9 mouse cellular contexts compared by ENCODE assay signal in the genomic region with DNA sequence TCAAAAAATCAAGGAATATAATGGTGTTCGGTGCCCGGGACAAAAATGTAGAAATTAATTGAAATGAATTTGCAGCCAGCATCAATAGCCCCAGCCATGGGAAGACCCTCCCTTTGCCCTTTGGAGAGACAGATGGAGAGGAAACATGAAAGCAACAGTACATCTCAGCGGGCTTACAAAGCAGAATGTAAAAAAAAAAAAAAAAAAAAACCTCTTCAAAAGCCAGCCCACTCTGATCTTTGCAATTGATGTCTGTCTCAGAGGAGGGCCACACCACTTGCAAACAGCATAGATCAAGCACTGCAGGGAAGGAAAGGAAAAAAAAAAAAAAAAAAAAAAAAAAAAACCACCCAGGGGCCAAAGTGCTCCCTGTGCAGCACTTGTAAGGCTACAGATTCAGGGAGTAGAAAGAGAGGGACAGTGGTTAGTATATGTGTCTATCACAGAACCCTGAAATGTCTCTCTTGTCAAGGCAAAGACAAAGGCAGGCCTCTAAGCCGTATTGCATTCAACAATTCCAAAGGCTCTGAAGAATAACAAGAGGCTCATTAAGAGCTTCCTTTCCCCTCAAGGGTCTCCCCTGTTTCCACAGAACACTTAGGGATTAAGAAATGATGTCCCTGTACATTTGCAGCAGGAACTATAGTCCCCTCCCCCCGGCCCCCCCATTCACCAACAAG. TPM values are rescaled to one million over a fixed set of nuclear protein-coding genes. Genes with fewer than 3 reads are reported as not detected.
A peak's percentile ranks its signal among the peaks of the same experiment; 100 is the strongest.
DNase-seq lines count a peak whose midpoint lies in the region; ATAC-seq lines count a peak whose summit lies in the region.
"Had no signal": no experiment of that assay in that cellular context is flagged by ENCODE, and none has a peak within 500 bp of the region (broad histone marks: within the 10 kb centered on the region; RNA-seq: fewer than 3 reads in every experiment).

No protein-coding gene starts in this region.

- H3K4me1 ChIP-seq in hindbrain, embryonic 10.5 days (replicated peaks): peaks cover 32% of the 10 kb centered on the region
- H3K4me1 ChIP-seq in hindbrain, embryonic 14.5 days (replicated peaks; ENCODE audit: control insufficient read depth, insufficient read depth, low read length): peaks cover 17% of the 10 kb centered on the region; the same call in 1 of the 2 replicates
- H3K4me1 ChIP-seq in intestine, embryonic 14.5 days (replicated peaks; ENCODE audit: control insufficient read depth, insufficient read depth, low read length): peaks cover 31% of the 10 kb centered on the region
- H3K4me1 ChIP-seq in midbrain, embryonic 14.5 days (ENCODE audit: control insufficient read depth, insufficient read depth, low read length): peaks cover 17% of the 10 kb centered on the region

- WGBS in hindbrain, embryonic 10.5 days: 35% methylated on average over 5 of the region's 5 CpGs
- WGBS in hindbrain, embryonic 14.5 days: 22% methylated on average over 5 of the region's 5 CpGs
- WGBS in intestine, embryonic 14.5 days: 39% methylated on average over 5 of the region's 5 CpGs
- WGBS in midbrain, embryonic 14.5 days: 23% methylated on average over 5 of the region's 5 CpGs

- H3K27me3 ChIP-seq in hindbrain, embryonic 10.5 days (ENCODE audit: insufficient read depth, poor library complexity, severe bottlenecking): no peaks in the 10 kb centered on the region
- no peaks in the 10 kb centered on the region for H3K27me3 ChIP-seq in hindbrain, embryonic 14.5 days (ENCODE audit: control insufficient read depth, insufficient read depth, low read length)
- H3K27me3 ChIP-seq in intestine, embryonic 14.5 days (replicated peaks; ENCODE audit: control insufficient read depth, insufficient read depth, low read length): no peaks in the 10 kb centered on the region
- H3K27me3 ChIP-seq in midbrain, embryonic 14.5 days (ENCODE audit: control insufficient read depth, insufficient read depth, low read length): no peaks in the 10 kb centered on the region

- H3K9ac ChIP-seq in hindbrain, embryonic 14.5 days: no peak overlapping the region
- no peak overlapping the region for H3K9ac ChIP-seq in intestine, embryonic 14.5 days (ENCODE audit: low read length)
- H3K9ac ChIP-seq in midbrain, embryonic 14.5 days (replicated peaks; ENCODE audit: low read length): no peak overlapping the region

- peak overlapping the region; percentile 75 for H3K27ac ChIP-seq in hindbrain, embryonic 10.5 days
- H3K27ac ChIP-seq in hindbrain, embryonic 14.5 days: no peak overlapping the region
- peak overlapping the region; percentile 68 for H3K27ac ChIP-seq in intestine, embryonic 14.5 days (ENCODE audit: low read depth)
- no peak overlapping the region; the same call in 1 of the 2 replicates for H3K27ac ChIP-seq in midbrain, embryonic 14.5 days (replicated peaks; ENCODE audit: low read depth, low read length)

- no peaks in the 10 kb centered on the region for H3K9me3 ChIP-seq in hindbrain, embryonic 10.5 days
- H3K9me3 ChIP-seq in hindbrain, embryonic 14.5 days (ENCODE audit: control insufficient read depth, low read length): no peaks in the 10 kb centered on the region
- no peaks in the 10 kb centered on the region for H3K9me3 ChIP-seq in intestine, embryonic 14.5 days (ENCODE audit: control insufficient read depth, low read length)
- no peaks in the 10 kb centered on the region for H3K9me3 ChIP-seq in midbrain, embryonic 14.5 days (ENCODE audit: control insufficient read depth, low read length)

- ATAC-seq in hindbrain, embryonic 14.5 days (ENCODE audit: low FRiP score): no peak
- ATAC-seq in intestine, embryonic 14.5 days (replicated peaks; ENCODE audit: low FRiP score, low TSS enrichment, low read depth): no peak
- ATAC-seq in midbrain, embryonic 14.5 days (ENCODE audit: low FRiP score, low TSS enrichment): peak; percentile 40; the same call in 1 of the 2 replicates
- no peak for ATAC-seq in cerebellum, adult (ENCODE audit: insufficient number of reproducible peaks, low FRiP score, low TSS enrichment)

- no peak overlapping the region for H3K4me3 ChIP-seq in hindbrain, embryonic 10.5 days
- no peak overlapping the region for H3K4me3 ChIP-seq in hindbrain, embryonic 14.5 days (replicated peaks; ENCODE audit: low read length)
- H3K4me3 ChIP-seq in intestine, embryonic 14.5 days (ENCODE audit: low read depth, low read length): no peak overlapping the region
- H3K4me3 ChIP-seq in midbrain, embryonic 14.5 days (replicated peaks; ENCODE audit: low read depth, low read length): no peak overlapping the region

- peaks cover 29% of the 10 kb centered on the region for H3K36me3 ChIP-seq in hindbrain, embryonic 10.5 days
- H3K36me3 ChIP-seq in hindbrain, embryonic 14.5 days (replicated peaks; ENCODE audit: control insufficient read depth, insufficient read depth): peaks cover 3% of the 10 kb centered on the region; the same call in 1 of the 2 replicates
- H3K36me3 ChIP-seq in intestine, embryonic 14.5 days (ENCODE audit: control insufficient read depth, insufficient read depth, low read length): peaks cover 8% of the 10 kb centered on the region; the same call in 1 of the 2 replicates
- no peaks in the 10 kb centered on the region for H3K36me3 ChIP-seq in midbrain, embryonic 14.5 days (ENCODE audit: control insufficient read depth, insufficient read depth, low read length)

- no peak overlapping the region for H3K4me2 ChIP-seq in hindbrain, embryonic 14.5 days (replicated peaks)
- peak overlapping the region; percentile 22; the same call in 1 of the 2 replicates for H3K4me2 ChIP-seq in intestine, embryonic 14.5 days (ENCODE audit: low read length)
- no peak overlapping the region for H3K4me2 ChIP-seq in midbrain, embryonic 14.5 days (ENCODE audit: low read length)

- DNase-seq in hindbrain, embryonic 10.5 days (ENCODE audit: low spot score): no peak
- no peak for DNase-seq in hindbrain, embryonic 14.5 days (ENCODE audit: low spot score)
- peak; percentile 51 for DNase-seq in embryo, embryonic 10.5 days (ENCODE audit: low spot score)
- DNase-seq in intestine, embryonic 14.5 days (ENCODE audit: low spot score): no peak
- peak; percentile 53 for DNase-seq in midbrain, embryonic 14.5 days
- no peak for DNase-seq in thymus, postnatal 10 days (ENCODE audit: low spot score in 2 of 2)
- no peak for DNase-seq in kidney, postnatal 14 days
- DNase-seq: gastrocnemius, postnatal 10 days had no signal

RNA-seq across cellular contexts. Expression of a gene that starts 24.4 kb away (rescaled TPM):
- 15.6 and 21.8 TPM in 2 replicates for polyA plus RNA-seq in hindbrain, embryonic 10.5 days (2016; fragmentation: Nextera tagmentation; extraction: Ambion mirVana)
- 24.6 and 27.1 TPM in 2 replicates for polyA plus RNA-seq in hindbrain, embryonic 14.5 days (2014; fragmentation: Nextera tagmentation; extraction: Ambion mirVana)
- polyA plus RNA-seq in intestine, embryonic 14.5 days (2014; fragmentation: Nextera tagmentation; extraction: Ambion mirVana): 42.2 and 46.1 TPM in 2 replicates
- polyA plus RNA-seq in midbrain, embryonic 14.5 days (2014; fragmentation: Nextera tagmentation; extraction: Ambion mirVana): 13.5 and 16.9 TPM in 2 replicates

RNA-seq across cellular contexts. Expression of a gene that starts 25.8 kb away (rescaled TPM):
- 31.9 and 32.4 TPM in 2 replicates for polyA plus RNA-seq in hindbrain, embryonic 10.5 days (2016; fragmentation: Nextera tagmentation; extraction: Ambion mirVana)
- 28.4 and 31.5 TPM in 2 replicates for polyA plus RNA-seq in hindbrain, embryonic 14.5 days (2014; fragmentation: Nextera tagmentation; extraction: Ambion mirVana)
- polyA plus RNA-seq in intestine, embryonic 14.5 days (2014; fragmentation: Nextera tagmentation; extraction: Ambion mirVana): 24.8 and 25.9 TPM in 2 replicates
- polyA plus RNA-seq in midbrain, embryonic 14.5 days (2014; fragmentation: Nextera tagmentation; extraction: Ambion mirVana): 27.8 and 37.9 TPM in 2 replicates

RNA-seq across cellular contexts. Expression of a gene that starts 25.9 kb away (rescaled TPM):
- polyA plus RNA-seq in hindbrain, embryonic 10.5 days (2016; fragmentation: Nextera tagmentation; extraction: Ambion mirVana): 33.8 and 36.1 TPM in 2 replicates
- 18.8 and 19.4 TPM in 2 replicates for polyA plus RNA-seq in hindbrain, embryonic 14.5 days (2014; fragmentation: Nextera tagmentation; extraction: Ambion mirVana)
- polyA plus RNA-seq in intestine, embryonic 14.5 days (2014; fragmentation: Nextera tagmentation; extraction: Ambion mirVana): 18.7 and 23.5 TPM in 2 replicates
- polyA plus RNA-seq in midbrain, embryonic 14.5 days (2014; fragmentation: Nextera tagmentation; extraction: Ambion mirVana): 13.7 and 22.0 TPM in 2 replicates

Comparison
In these comparisons a context has a peak if more than half of its experiments do, and no peak if none do; other contexts are left out.
1. H3K27ac ChIP-seq: peak in hindbrain, embryonic 10.5 days (single experiment) and intestine, embryonic 14.5 days (single experiment); none in hindbrain, embryonic 14.5 days (single experiment) and midbrain, embryonic 14.5 days (single experiment).
2. DNase-seq: peak in embryo, embryonic 10.5 days (single experiment) and midbrain, embryonic 14.5 days (single experiment); none in hindbrain, embryonic 10.5 days (single experiment), hindbrain, embryonic 14.5 days (single experiment), intestine, embryonic 14.5 days (single experiment), thymus, postnatal 10 days (0 of 2) and kidney, postnatal 14 days (single experiment).